Mouse (Mus musculus) stomach, embryonic 15.5 days (tissue): ENCODE measurements at regions not wholly inside any gene's neighbourhood (a gene's known extent, or its start where the extent isn't known, plus 50 kb on each side); places are given as distances from the start of the nearest gene placed in this dataset.

Source experiments
- ATAC-seq: fragments of 200-750 bp; cut with Nextera tagmentation; 2 replicates; pipeline ENCODE4 v1.8.0; 2017; ENCODE audit warnings: low read depth, moderate number of reproducible peaks, moderate TSS enrichment; ENCODE audit not compliant: insufficient read depth, low FRiP score
- H3K27ac ChIP-seq: fragments of 300-500 bp; sonication (generic); 2 replicates; pipeline ENCODE4 v1.5.1; 2015; ENCODE audit warnings: mild to moderate bottlenecking, inconsistent platforms
- H3K27me3 ChIP-seq: fragments of 300-500 bp; sonication (generic); replicated peaks from 2 replicates; pipeline ENCODE4 v1.6.1; 2015; ENCODE audit warnings: inconsistent platforms
- H3K36me3 ChIP-seq: fragments of 300-500 bp; sonication (generic); 2 replicates; pipeline ENCODE4 v1.6.1; 2015; ENCODE audit warnings: inconsistent platforms
- H3K4me1 ChIP-seq: fragments of 300-500 bp; sonication (generic); 2 replicates; pipeline ENCODE4 v1.6.1; 2015; ENCODE audit warnings: inconsistent platforms
- H3K4me2 ChIP-seq: fragments of 300-500 bp; sonication (generic); 2 replicates; pipeline ENCODE4 v1.6.1; 2015; ENCODE audit warnings: mild to moderate bottlenecking, inconsistent platforms
- H3K4me3 ChIP-seq: fragments of 300-500 bp; sonication (generic); replicated peaks from 2 replicates; pipeline ENCODE4 v1.5.1; 2015; ENCODE audit warnings: inconsistent platforms
- H3K9ac ChIP-seq: fragments of 300-500 bp; sonication (generic); 2 replicates; pipeline ENCODE4 v1.6.1; 2015; ENCODE audit warnings: inconsistent platforms
- H3K9me3 ChIP-seq: fragments of 300-500 bp; sonication (generic); 2 replicates; pipeline ENCODE4 v1.6.1; 2016; ENCODE audit warnings: inconsistent platforms
- whole genome bisulfite sequencing: fragments of 180-500 bp; shearing (Covaris S2); methylation state at CpG from one replicate; pipeline ENCODE4 v1.1.7; 2015; 5-methylcytosine and 5-hydroxymethylcytosine counted together

GRCm38 (mm10) chr10:15399964-15400363, 682.0 kb upstream of the Gje1 start:
- H3K27ac ChIP-seq, result no peak overlapping the region
- no peaks in the 10 kb centered on the region for H3K27me3 ChIP-seq
- ATAC-seq, result no peak
- H3K36me3 ChIP-seq, result no peaks in the 10 kb centered on the region
- no peak overlapping the region for H3K4me3 ChIP-seq
- no peaks in the 10 kb centered on the region for H3K9me3 ChIP-seq
- H3K9ac ChIP-seq, result no peak overlapping the region
- H3K4me2 ChIP-seq, result no peak overlapping the region
- H3K4me1 ChIP-seq, result no peaks in the 10 kb centered on the region

DNA sequence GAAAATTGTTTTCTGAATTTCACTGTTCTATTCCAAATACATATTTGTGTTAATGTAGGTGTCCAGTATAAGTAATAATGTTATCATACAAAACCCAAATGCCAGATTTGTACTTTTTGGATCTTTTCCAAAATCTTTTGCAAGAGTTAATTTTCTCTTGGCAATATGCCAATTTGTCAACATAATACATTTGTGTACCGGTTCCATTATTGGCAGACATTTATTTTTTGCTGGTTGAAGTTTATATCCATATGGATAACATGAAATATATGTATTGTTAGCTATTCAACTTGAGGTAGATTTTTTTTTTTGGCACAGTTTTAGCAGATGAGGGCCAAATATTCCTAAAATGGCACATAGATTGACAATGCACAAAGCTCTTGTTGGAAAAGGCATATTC, 679.1 kb upstream of the Gje1 start:
- H3K4me2 ChIP-seq, result no peak overlapping the region
- no peak overlapping the region for H3K27ac ChIP-seq
- no peaks in the 10 kb centered on the region for H3K4me1 ChIP-seq
- H3K9ac ChIP-seq, result no peak overlapping the region
- WGBS, result 12% methylated on average over 1 of the region's 1 CpGs
- H3K36me3 ChIP-seq, result no peaks in the 10 kb centered on the region
- H3K4me3 ChIP-seq, result no peak overlapping the region
- ATAC-seq, result no peak
- H3K27me3 ChIP-seq, result no peaks in the 10 kb centered on the region
- no peaks in the 10 kb centered on the region for H3K9me3 ChIP-seq

DNA sequence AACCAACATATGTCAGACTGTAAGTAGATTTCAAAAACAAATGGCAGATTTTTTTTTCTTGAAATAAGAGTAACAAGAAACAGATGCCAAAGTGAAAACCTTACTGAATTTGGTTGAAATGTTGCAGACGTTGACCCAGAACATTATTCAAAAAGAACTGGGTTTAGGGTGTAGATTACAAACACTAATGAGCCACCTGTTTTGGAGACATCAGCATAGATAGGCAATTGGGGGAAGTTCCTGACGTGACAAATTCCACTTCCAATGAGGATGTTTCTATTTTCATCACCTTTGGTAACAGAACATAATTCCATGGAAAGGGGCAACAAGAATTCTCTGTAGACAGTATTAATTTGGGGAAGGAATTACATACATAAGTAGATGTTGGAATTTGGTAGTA, 677.3 kb upstream of the Gje1 start:
- Histone ChIP-seq H3K4me2 (no peak overlapping the region), H3K9me3 (no peaks in the 10 kb centered on the region), H3K4me1 (no peaks in the 10 kb centered on the region), H3K9ac (no peak overlapping the region), H3K4me3 (no peak overlapping the region), H3K27me3 (no peaks in the 10 kb centered on the region), H3K27ac (no peak overlapping the region), H3K36me3 (no peaks in the 10 kb centered on the region)
- 47% methylated on average over 2 of the region's 2 CpGs for WGBS
- no peak for ATAC-seq

DNA sequence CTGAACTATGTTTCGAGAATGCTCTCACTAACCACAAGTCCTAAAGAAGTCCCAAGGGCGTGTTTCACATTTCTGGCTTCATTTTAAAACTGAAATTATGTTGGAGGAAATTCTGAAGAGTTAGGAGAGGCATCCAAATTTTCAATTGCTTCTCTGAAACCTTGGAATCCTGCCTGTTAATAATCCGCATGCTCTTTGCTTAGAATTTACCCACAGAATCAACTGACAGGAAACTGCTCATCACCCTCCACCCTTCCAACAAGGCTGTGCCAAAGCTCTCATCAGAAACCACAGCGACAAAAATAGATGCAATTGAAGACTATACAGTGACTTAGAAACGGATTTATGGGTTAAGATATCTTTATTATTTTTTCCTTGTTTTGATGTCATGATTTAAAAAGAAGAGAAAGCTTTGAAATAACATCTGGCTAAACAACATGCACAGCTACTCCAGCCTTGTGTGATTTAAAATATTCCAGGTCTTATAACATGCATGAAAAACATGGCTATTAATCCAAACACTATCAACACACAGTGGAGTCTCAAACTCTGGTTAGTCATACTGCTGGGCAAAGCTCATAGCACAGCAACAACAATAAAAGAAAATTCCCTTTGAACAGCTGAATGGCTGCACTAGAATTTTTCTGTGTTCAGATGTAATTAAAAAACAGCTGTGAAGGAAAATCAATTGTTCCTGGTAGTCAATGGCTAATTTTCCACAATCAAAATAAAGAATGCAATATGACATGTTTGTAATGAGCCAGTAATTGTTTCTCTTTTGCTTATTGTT, 674.2 kb upstream of the Gje1 start:
- Histone ChIP-seq H3K9me3 (no peaks in the 10 kb centered on the region), H3K36me3 (no peaks in the 10 kb centered on the region), H3K4me3 (no peak overlapping the region), H3K4me2 (no peak overlapping the region), H3K27ac (no peak overlapping the region), H3K4me1 (no peaks in the 10 kb centered on the region), H3K9ac (no peak overlapping the region), H3K27me3 (no peaks in the 10 kb centered on the region)
- WGBS, result 36% methylated on average over 5 of the region's 5 CpGs
- ATAC-seq, result no peak

GRCm38 (mm10) chr10:15373571-15373970, 655.6 kb upstream of the Gje1 start:
- ATAC-seq, result no peak
- Histone ChIP-seq H3K9me3 (no peaks in the 10 kb centered on the region), H3K9ac (no peak overlapping the region), H3K27me3 (no peaks in the 10 kb centered on the region), H3K4me1 (no peaks in the 10 kb centered on the region), H3K4me2 (no peak overlapping the region), H3K36me3 (no peaks in the 10 kb centered on the region), H3K4me3 (no peak overlapping the region), H3K27ac (no peak overlapping the region)
- WGBS, result 79% methylated on average over 3 of the region's 3 CpGs
